Mouse (Mus musculus): ENCODE results near the gene Erh.
A peak's percentile ranks its signal among the peaks of the same experiment; 100 is the strongest.

Erh gene

DNA sequence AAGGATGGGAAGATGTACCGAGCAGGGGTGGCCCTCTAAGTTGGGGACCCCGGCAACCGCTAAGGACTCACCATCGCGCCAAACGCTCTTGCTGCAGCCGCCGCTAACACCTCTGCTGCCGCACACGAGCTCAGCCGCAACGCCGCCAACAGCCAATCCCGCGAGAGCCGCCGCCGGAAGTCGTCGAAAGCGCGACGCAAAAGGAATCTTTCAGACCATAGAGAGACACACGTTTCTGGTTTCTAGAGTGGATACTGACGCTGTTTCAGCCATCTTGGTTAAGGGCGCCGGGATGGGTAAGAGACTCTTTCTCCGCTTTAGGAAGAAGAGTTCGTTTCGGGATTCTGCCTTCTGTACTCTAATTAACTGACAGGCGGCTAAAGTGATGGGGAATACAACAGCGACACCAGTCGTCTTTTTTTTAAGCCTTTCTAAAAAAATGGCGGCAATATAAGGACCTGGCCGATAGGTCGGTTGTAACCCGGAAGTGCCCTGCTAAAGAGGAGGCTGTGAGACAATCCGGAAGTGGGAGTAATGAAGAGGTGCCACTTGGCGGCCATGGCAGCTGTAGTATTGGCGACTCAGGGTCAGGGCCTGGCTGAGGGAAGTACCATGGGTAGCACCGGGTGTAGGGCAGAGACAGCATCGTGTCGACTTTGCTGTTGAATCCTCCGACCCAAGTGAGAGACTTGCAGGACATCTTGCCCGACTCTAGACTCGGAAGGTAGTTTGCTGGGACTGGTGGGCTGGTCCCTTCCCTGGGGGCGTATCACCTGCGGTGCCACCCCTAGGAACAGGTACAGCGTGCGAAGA is at the start of gene Erh, which contains the start of gene Slc39a9:
Erh (minus strand) TSS at position 649 of the 813 bp plus-strand sequence.
Slc39a9 (plus strand) TSS at position 191 of the 813 bp plus-strand sequence.
- DNase-seq = peak; percentile 93

DNA sequence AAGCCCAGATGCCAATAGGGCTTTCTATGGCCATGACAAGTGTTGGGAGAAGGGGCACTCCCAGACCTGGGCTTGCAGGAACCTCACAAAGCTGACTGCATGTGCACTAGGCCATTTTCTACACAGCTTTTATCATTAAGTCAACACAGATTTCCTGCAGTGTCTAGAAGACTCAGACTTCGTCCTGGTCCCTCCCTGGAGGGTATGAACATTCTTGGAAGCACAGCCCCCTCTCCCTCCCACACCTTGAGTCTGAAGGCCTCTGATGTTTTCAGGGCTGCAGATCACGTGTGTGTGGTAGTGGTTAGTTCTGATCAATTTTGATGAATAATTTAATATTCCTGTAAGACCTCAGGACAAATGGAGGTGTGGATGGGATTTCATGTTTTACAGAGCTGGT is 49.6 kb upstream of the Erh start:
- no peak for DNase-seq

DNA sequence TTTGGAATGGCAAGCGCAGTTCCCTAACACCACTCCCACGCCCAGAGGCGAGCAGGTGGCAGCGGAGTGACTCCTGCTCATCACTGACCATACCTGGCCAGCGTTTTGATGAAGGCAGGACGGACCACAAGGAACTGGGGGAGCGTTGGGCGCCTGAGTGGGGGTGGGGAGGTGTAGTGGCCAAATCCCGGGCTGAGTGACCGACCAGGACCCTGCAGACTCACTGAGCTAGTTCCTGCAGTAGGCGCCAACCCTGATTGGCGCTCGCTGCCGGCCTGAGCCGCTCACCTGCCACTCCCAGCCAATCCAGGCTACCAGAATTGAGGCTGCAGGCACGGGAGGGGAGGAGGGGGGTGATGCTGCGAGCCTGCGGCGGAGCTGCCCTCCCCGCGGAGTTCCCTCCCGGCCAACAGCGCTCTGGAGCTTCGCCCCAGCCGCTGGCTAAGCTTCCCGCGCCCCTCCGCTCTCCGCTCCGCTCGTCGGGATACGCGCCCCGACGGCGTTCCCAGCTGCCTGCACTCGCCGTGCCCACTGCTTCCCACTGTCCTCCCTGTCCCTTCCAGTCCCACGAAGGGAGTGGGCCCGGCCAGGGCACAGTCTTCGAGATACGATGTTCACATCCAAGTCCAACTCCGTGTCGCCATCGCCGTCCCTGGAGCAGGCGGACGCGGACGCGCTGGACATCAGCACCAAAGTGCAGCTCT is 48.3 kb upstream of the Erh start, which contains the start of gene Plekhd1:
Plekhd1 (plus strand) TSS at position 323 of the 704 bp plus-strand sequence.
- DNase-seq = peak; percentile 52

DNA sequence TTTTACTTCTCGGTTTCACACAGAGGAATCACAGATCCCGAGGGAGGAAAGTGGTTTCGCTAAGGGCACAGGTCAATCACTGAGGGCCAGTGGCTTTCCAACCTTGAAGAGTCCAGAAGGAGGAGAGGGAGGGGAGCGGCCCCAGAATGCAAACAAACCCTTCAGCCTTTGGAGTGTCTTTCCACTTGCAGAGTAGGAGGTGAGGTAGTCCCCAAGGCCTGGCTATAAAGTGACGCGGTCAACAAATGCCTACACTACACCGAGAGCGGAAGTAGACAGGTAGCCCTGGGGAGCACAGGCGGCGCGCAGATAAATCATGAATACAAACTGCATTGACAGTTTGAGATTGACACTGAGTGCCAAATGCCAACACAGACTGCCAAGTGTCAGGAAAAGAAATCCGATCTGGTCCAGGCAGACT is 47.5 kb upstream of the Erh start:
- DNase-seq = no peak

DNA sequence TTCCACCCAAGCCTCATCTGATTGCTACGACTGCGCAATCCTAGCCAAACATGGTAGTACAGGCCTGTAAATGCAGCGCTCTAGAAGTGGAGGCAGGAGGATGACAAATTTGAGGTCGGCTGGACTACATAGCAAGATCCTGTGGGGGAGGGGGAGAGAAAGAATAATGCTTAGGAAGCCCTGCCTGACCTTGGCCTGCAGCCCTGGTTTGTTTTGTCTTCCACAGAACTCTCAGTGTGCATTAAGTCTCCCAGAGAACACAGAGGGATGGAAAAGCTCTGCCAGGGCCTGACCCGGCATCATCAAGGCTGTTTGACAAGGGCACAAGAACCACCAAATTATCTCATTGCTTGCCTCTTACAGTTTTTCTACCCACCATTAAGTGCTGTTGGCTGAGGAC is 45.6 kb upstream of the Erh start:
- no peak for DNase-seq

DNA sequence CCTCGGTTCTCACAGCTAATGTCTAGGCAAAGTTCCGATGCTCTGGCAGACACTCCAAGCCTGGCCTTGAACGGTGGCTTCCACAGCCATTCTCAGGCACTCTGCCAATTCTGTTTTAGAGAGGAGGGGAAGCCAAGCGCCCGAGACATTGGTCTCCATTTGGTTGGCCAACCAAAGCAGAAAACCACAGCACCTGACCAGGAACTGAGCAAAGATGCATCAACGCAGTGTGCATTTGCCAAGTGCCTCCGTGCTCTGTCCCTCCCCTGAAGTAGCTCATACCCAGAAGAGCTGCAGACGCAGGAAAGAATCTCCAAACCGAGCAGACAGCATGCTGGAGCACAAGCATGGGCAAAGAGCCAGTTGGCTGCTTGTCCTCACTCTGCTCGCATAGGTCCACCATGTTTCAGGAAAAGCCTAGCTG is 43.7 kb upstream of the Erh start:
- no peak for DNase-seq

DNA sequence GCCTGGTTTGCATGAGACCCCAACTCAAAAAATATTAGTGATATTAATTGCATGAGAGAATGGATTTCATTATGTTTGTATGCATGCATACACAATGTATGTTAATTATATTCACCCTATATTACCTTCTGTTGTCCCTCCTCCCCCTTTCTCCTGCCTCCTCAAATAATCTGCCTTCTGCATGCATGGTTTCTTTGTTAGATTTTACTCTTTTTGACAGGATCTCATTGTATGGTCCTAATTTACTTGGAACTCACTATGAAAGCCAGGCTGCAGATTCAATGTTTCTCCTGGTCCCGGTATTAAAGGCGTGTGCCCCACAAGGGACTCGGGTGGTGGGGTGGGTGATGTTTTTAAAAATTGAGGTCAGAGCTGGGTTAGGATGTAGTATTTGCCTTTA is 40.2 kb upstream of the Erh start:
- DNase-seq = no peak

DNA sequence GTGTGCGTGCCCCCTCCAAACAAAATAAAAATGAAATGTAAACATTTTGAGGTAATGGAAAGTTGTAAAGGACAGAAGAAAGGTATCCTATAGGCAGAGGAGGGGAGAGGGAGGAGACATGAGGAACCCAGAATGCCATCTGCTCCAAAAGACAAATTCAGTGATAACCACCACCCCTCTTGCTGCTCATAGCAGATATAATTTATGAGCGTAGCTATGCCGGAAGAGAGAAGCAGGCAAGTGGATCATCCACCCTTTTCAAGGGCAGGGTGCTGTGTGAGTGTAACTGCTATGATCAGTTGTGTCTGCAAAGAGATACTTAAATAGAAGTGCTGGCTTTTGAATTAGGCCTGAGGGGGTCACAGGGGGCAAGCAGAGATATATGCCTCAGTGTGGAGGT is 39.4 kb upstream of the Erh start:
- peak; percentile 33 for DNase-seq

DNA sequence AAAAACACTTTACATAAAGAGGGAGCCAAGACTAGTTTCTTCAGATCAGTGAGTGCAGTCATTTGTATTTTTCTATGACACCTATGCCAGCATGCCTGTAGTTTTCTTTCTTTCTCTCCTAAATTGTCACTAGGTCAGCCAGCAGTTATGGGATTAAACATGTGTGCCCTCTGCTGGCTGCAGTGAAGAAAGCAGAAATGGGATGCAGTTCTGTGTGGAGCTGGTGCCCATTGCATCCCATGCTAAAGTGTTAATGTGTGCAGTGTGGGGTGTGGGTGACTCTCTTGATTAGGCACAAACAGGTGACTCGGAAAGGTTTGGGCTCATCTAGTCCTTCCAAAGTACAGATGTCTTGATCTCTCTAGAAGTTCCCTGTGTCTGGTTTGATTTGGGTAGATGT is 37.2 kb upstream of the Erh start:
- DNase-seq = peak; percentile 41

DNA sequence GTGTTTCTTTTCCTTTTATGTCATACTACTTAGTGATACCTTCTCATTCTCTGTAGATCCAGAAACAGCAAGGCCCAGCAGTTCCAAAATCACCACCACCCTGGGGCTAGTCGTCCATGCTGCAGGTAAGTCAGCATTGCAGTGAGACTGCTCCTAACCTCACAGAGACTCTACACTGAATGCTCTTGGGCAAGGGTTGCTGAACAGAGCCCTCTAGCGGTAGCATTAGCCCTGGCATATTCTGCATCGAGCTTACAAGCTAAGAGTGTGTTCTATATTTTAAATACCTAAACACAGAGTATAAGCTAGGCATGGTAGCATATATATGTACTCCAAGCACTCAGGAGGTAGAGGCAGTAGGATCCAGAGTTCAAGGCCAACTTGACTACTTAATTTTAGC is 29.0 kb upstream of the Erh start:
- peak; percentile 68 for DNase-seq

DNA sequence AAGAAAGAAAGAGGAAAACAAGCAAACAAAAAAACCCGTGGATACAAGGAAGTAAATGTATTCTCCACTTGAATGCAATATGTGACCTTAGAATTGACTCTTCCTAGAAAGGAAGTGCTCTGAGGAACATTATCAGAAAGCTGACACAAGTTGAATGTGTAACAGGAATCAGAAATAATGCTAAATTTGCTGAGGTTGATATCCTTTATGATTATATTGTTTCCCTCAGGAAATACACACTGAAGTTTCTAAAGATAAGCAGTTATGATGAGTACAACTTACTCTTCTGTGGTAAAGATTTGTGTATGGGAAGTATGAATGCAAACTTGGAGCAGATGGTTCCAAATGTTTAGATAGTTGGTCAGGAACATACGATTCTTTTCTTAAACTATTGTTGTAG is 24.2 kb upstream of the Erh start:
- no peak for DNase-seq

DNA sequence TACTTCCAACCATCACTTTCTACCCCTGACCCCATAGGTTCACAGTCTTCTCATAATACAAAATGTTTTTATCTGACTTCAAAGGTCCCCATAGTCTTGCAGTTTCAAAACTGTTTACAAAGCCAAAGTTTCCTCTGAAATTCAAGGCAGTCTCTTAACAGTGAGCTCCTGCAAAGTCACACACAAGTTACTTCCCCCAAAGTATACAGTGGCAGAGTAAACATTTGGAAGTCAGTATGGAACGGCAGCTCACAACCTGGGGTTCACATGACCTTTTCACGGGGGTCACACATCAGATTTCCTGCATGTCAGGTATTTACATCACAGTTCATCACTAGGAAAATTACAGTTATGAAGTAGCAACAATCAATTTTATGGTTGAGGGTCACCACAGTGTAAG is 19.8 kb upstream of the Erh start:
- no peak for DNase-seq

DNA sequence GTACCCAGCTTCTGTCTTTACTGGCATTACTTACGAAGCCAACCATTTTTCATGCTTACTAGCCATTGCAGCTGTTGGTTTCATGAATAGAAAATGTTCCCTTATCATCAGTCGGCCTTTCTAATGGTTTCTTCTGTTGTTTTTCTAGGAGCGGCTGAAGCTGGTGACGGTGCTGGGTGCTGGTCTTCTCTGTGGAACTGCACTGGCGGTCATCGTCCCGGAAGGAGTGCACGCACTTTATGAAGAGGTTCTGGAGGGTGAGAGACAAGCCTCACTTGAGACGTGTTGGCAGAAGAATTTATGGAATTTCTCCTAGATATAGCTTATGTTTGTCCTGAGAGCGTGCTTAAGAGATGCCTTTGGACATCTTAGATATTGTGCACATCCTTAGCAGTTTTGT is 18.2 kb upstream of the Erh start:
- DNase-seq = no peak

DNA sequence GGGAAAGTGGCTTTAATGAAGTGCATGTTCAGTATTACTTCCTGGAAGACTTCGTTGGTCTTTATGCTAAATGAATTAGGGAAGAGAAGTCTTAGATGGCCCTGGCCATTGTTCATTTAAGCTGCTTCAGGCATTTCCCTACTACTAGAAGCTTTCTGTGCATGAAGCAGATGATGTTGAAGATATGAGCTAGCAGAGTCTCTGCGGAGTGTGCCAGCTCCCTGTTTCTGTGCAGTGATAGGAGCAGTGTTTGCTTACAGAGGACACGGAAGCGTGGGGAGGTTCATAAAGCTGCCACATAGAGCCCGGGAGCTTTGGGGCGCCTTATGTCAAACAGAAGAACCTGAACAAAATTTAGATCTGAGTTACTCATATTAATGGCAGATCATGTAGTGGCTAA is 14.5 kb upstream of the Erh start:
- DNase-seq = no peak

DNA sequence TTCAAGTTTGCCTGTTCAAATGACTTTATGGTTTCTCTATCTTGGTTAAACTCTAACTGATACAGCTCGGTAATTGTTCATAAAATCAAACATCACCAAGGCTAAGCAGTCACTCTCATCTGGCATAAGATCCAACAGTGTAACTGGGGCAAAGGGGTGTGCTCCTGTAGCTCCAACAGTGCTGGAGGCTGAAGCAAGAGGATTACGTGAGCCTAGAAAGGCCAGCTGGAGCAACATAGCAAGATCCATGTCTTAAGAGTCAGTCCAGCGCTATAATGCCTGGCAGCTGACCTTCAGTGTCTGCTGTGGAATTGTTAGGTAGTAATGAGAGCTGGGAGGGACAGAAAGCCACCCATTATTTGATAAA is 10.5 kb upstream of the Erh start:
- DNase-seq = no peak

DNA sequence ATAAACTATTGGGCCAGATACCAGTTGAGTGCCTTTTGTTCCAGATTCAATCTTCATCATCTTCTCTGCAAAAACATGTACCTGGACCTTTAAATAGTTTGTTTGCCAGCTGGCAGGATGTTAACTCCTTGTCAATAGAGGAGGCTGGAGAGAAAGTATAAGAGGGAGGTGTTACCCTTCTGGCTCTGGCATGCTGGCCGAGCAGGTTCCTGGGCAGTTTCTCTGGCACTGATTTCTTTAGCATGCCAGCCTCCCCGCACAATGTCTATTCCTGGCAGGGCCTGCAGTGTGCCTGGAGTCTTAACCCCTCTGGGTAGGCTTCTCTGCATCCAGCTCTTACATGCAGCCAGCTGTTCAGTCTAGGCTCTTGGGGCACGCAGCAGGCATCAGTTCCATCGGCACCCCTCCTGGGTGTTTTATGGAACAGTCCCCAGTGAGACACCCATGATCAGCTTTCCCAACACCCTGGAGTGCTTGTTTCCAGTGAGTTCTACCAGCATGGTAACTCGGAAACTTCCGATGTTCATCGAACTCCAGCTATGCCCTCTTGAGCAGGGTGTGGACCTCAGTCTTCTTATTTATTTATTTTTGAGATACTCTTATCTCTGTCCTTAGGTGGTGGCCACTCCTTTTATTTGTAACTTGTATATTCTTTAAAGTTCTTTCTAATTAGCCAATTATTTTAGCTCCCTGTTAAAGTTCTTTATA is 10.0 kb upstream of the Erh start:
- DNase-seq = no peak

DNA sequence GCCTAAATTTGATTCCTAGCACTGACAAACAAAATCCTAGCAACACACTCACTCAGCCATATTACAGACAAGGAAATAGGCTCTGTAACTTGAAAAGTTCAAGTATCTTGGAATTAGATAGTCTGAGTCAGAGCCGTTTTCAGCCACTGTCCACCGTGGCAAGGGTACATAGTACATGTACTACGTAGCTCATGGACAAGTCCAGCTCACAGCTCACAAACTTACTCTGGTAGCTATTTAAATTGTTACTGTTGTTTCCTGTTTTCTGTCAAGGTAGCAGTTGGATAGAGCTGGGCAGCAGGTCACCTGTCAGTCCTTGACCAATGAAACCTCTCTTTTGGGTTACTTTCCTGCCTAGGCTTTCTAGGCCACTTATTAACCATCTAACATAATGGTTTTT is 2.2 kb upstream of the Erh start:
- DNase-seq = no peak

DNA sequence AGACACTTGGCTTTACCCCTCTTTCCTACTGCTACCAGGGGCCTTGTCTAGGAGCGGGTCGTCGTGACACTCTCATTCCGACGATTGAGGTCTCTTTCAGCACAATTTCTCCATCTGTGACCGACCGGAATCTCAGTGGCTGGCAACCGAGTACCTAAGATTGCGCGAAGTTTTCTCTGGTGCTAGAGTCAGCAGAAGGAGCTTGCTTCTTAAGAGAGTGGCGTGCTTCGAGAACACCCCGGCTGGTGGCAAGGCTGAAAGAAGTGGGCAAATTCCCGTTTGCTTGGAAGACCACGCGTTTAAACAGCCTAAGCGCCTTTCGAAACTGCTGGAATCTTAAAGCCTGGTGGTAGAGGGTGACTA is 346 bp upstream of the Erh start:
- DNase-seq = peak; percentile 7

DNA sequence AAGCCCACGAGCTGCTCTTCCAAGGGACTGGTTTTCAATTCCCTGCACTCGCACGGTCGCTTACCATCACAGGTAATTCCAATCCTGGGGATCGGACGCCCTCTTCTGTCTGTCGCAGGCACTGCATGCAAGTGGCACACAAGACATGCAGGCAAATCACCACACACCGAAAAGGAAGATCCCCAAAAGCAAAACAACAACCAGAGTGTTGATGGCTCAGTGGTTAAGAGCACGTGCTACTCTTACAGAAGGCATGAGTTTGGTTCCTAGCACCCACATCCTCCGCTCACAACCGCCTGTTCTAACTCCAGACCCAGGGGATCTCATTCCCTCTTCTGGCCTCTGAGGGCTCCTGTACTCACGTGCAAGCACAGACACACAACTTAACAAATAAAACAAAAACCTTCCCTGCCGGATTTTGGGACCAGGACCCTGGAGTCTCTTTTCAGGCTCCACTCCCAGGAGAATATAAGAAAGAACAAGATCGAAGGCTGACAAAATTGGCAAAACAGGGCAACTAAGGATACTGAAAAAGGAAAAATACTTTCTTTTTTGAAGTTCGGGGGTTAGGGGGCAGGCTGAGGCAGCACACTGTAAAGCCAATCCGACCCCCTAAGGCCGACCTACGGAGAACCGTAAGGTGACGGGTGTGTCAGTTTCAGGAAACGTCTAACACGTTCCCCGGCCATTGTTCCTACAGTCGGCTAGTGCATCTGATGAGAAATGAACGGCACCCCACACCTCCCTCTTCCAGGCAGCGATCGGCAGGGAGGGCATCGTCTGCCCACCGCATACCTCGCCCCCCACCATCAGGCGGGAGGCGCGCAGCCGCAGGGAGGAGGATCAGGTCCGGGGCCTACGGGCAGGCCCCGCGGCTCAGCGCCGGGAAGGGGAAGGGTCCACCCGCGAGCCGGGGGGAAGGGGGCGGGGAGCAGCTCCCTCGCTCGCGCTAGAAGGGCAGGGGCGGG is 1.1 kb downstream of the Erh start:
- peak; percentile 87 for DNase-seq

DNA sequence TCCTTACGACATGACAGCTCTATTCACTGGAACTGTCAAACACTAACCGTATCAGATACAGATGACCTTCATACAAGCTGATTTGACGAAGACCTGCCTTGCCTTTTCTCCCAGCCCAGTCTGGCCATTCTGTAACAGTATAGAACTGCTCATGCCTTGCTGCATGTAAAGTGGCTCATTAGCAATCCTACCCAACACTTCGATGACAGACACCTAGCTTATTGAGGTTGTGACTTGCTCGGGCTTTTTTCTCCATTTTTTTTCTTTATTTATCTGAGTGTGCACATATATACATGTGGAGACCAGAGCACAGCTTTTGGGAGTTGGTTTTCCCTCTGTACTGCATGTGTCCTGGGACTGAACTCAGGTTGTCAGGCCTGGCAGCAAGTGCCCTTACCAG is 12.4 kb downstream of the Erh start:
- DNase-seq = no peak

DNA sequence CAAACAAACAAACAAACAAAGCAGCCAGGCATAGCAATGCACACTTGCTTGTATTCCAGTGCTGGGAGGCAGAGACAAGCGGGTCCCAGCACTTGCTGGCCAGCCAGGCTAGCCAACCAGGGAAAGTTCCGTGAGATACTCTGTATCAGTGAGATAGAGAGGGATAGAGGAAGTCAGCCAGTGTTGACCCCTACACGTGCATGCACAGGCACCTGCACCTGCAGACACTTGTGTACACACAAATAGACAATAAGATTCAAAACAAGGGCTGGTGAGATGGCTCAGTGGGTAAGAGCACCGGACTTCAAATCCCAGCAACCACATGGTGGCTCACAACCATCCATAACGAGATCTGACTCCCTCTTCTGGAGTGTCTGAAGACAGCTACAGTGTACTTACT is 23.6 kb downstream of the Erh start:
- no peak for DNase-seq

All from liver (tissue).